Mouse (Mus musculus) MEL (cell line): ENCODE measurements around the gene Nsun6. TPM values are rescaled to one million over a fixed set of nuclear protein-coding genes. Genes with fewer than 3 reads are reported as not detected.

Source experiments
- DNase-seq: peaks from one replicate; pipeline ENCODE4 v3.0.0; 2011; ENCODE audit warnings: low read depth, low spot score
- H3K27ac ChIP-seq: 2 replicates; pipeline ENCODE4 v1.5.1; 2012; ENCODE audit warnings: low read depth, mild to moderate bottlenecking, control low read depth, low read length, moderate library complexity; ENCODE audit not compliant: control insufficient read depth
- H3K27me3 ChIP-seq, 2 experiments: fragments of 150-350 bp in 1 of 2; sonication (generic) in 1 of 2; 2 replicates each; pipeline ENCODE4 v1.6.1; 2012; ENCODE audit warnings: low read length in 2 of 2, mild to moderate bottlenecking in 2 of 2, improper control_type of control experiment in 1 of 2, moderate library complexity in 1 of 2; ENCODE audit not compliant: insufficient read depth in 2 of 2, control insufficient read depth in 1 of 2
- H3K36me3 ChIP-seq, 2 experiments: 2 replicates each; pipeline ENCODE4 v1.6.1; 2012 to 2014; ENCODE audit warnings: low read length in 2 of 2, improper control_type of control experiment in 1 of 2, inconsistent platforms in 1 of 2, mild to moderate bottlenecking in 1 of 2; ENCODE audit not compliant: insufficient read depth in 2 of 2, control insufficient read depth in 1 of 2
- H3K4me1 ChIP-seq, 2 experiments: fragments of 150-350 bp in 1 of 2; sonication (generic) in 1 of 2; 2 replicates each; pipeline ENCODE4 v1.6.1; 2012; ENCODE audit warnings: low read length in 2 of 2, improper control_type of control experiment in 1 of 2, mild to moderate bottlenecking in 1 of 2; ENCODE audit not compliant: insufficient read depth in 2 of 2, control insufficient read depth in 1 of 2
- H3K4me3 ChIP-seq, 2 experiments: fragments of 150-350 bp in 1 of 2; sonication (generic) in 1 of 2; 2 replicates each; pipeline ENCODE4 v1.5.1; 2012; ENCODE audit warnings: low read depth in 2 of 2, low read length in 2 of 2, mild to moderate bottlenecking in 2 of 2, moderate library complexity in 2 of 2, control low read depth in 1 of 2, improper control_type of control experiment in 1 of 2; ENCODE audit not compliant: control insufficient read depth in 1 of 2, insufficient read depth in 1 of 2
- H3K79me2 ChIP-seq: 2 replicates; pipeline ENCODE4 v1.6.1; 2012; ENCODE audit warnings: mild to moderate bottlenecking, low read length, moderate library complexity; ENCODE audit not compliant: control insufficient read depth, poor library complexity, insufficient read depth
- H3K9ac ChIP-seq: 2 replicates; pipeline ENCODE4 v1.6.1; 2012; ENCODE audit warnings: low read depth, mild to moderate bottlenecking, control low read depth, low read length, moderate library complexity; ENCODE audit not compliant: control insufficient read depth, poor library complexity, severe bottlenecking
- H3K9me3 ChIP-seq: fragments of 150-350 bp; sonication (generic); replicated peaks from 2 replicates; pipeline ENCODE4 v1.6.1; 2012; ENCODE audit warnings: mild to moderate bottlenecking, low read length, improper control_type of control experiment, moderate library complexity; ENCODE audit not compliant: insufficient read depth
- BHLHE40 ChIP-seq: IDR thresholded peaks from 2 replicates; pipeline ENCODE4 v1.6.1; 2012; ENCODE audit warnings: low read depth, mild to moderate bottlenecking, inconsistent platforms, low read length, improper control_type of control experiment, borderline replicate concordance
- CHD1 ChIP-seq: IDR thresholded peaks from 2 replicates; pipeline ENCODE4 v1.6.1; 2012; ENCODE audit warnings: low read depth, mild to moderate bottlenecking, inconsistent platforms, low read length, improper control_type of control experiment
- ETS1 ChIP-seq: IDR thresholded peaks from 2 replicates; pipeline ENCODE4 v1.6.1; 2012; ENCODE audit warnings: low read depth, mild to moderate bottlenecking, inconsistent platforms, low read length, improper control_type of control experiment, moderate library complexity
- GABPA ChIP-seq: IDR thresholded peaks from 2 replicates; pipeline ENCODE4 v1.6.1; 2012; ENCODE audit warnings: low read depth, mild to moderate bottlenecking, inconsistent platforms, low read length, improper control_type of control experiment, moderate library complexity
- GATA1 ChIP-seq: IDR thresholded peaks from 2 replicates; pipeline ENCODE4 v1.6.1; 2011; ENCODE audit warnings: low read depth, low read length, improper control_type of control experiment
- HCFC1 ChIP-seq: IDR thresholded peaks from 2 replicates; pipeline ENCODE4 v1.6.1; 2012; ENCODE audit warnings: low read depth, mild to moderate bottlenecking, inconsistent platforms, low read length, improper control_type of control experiment, moderate library complexity
- MAFK ChIP-seq: IDR thresholded peaks from 2 replicates; pipeline ENCODE4 v1.6.1; 2011; ENCODE audit warnings: low read depth, mild to moderate bottlenecking, low read length, improper control_type of control experiment, borderline replicate concordance
- MAX ChIP-seq: IDR thresholded peaks from 2 replicates; pipeline ENCODE4 v1.6.1; 2011; ENCODE audit warnings: low read length, improper control_type of control experiment
- MAZ ChIP-seq: IDR thresholded peaks from 2 replicates; pipeline ENCODE4 v1.6.1; 2012; ENCODE audit warnings: low read depth, mild to moderate bottlenecking, inconsistent platforms, low read length, improper control_type of control experiment
- MEF2A ChIP-seq: IDR thresholded peaks from 2 replicates; pipeline ENCODE4 v1.6.1; 2014; ENCODE audit warnings: low read depth, mild to moderate bottlenecking, inconsistent platforms, low read length, improper control_type of control experiment; ENCODE audit not compliant: poor library complexity, insufficient replicate concordance, severe bottlenecking; ENCODE audit errors: extremely low read depth
- MXI1 ChIP-seq: IDR thresholded peaks from 2 replicates; pipeline ENCODE4 v1.6.1; 2011; ENCODE audit warnings: mild to moderate bottlenecking, low read depth, low read length, improper control_type of control experiment
- MYB ChIP-seq: IDR thresholded peaks from 2 replicates; pipeline ENCODE4 v1.6.1; 2011; ENCODE audit warnings: mild to moderate bottlenecking, low read depth, low read length, improper control_type of control experiment
- MYC ChIP-seq: IDR thresholded peaks from 2 replicates; pipeline ENCODE4 v1.6.1; 2011; ENCODE audit warnings: low read depth, mild to moderate bottlenecking, low read length, improper control_type of control experiment, moderate library complexity
- NELFE ChIP-seq: IDR thresholded peaks from 2 replicates; pipeline ENCODE4 v1.6.1; 2011; ENCODE audit warnings: low read depth, low read length, improper control_type of control experiment
- NRF1 ChIP-seq: IDR thresholded peaks from 2 replicates; pipeline ENCODE4 v1.6.1; 2014; ENCODE audit warnings: low read depth, mild to moderate bottlenecking, inconsistent platforms, low read length, improper control_type of control experiment, moderate library complexity; ENCODE audit not compliant: poor library complexity, insufficient read depth, severe bottlenecking
- POLR2A ChIP-seq, 2 experiments: IDR thresholded peaks; 2 replicates each; pipeline ENCODE4 v1.6.1; 2011 to 2012; ENCODE audit warnings: low read length in 2 of 2, mild to moderate bottlenecking in 2 of 2, control low read depth in 1 of 2, improper control_type of control experiment in 1 of 2, low read depth in 1 of 2, moderate library complexity in 1 of 2; ENCODE audit not compliant: control insufficient read depth in 1 of 2, insufficient read depth in 1 of 2, poor library complexity in 1 of 2
- POLR2AphosphoS2 ChIP-seq: IDR thresholded peaks from 2 replicates; pipeline ENCODE4 v1.6.1; 2011; ENCODE audit warnings: low read length, improper control_type of control experiment
- RAD21 ChIP-seq: IDR thresholded peaks from 2 replicates; pipeline ENCODE4 v1.6.1; 2011; ENCODE audit warnings: mild to moderate bottlenecking, low read depth, low read length, improper control_type of control experiment
- SIN3A ChIP-seq: IDR thresholded peaks from 2 replicates; pipeline ENCODE4 v1.6.1; 2012; ENCODE audit warnings: low read length, improper control_type of control experiment, inconsistent platforms
- SMC3 ChIP-seq: IDR thresholded peaks from 2 replicates; pipeline ENCODE4 v1.6.1; 2011; ENCODE audit warnings: low read depth, low read length, improper control_type of control experiment
- TAL1 ChIP-seq: IDR thresholded peaks from 2 replicates; pipeline ENCODE4 v1.6.1; 2012; ENCODE audit warnings: mild to moderate bottlenecking, inconsistent platforms, low read length, moderate library complexity, mixed read lengths
- TCF12 ChIP-seq: IDR thresholded peaks from 2 replicates; pipeline ENCODE4 v1.6.1; 2014; ENCODE audit warnings: low read depth, mild to moderate bottlenecking, inconsistent platforms, low read length, improper control_type of control experiment, moderate library complexity
- UBTF ChIP-seq: IDR thresholded peaks from 2 replicates; pipeline ENCODE4 v1.6.1; 2012; ENCODE audit warnings: low read depth, mild to moderate bottlenecking, inconsistent platforms, low read length, improper control_type of control experiment, moderate library complexity, borderline replicate concordance; ENCODE audit not compliant: insufficient read depth
- USF2 ChIP-seq, 2 experiments: IDR thresholded peaks; 2 replicates each; pipeline ENCODE4 v1.6.1; 2011 to 2012; ENCODE audit warnings: improper control_type of control experiment in 2 of 2, low read length in 2 of 2, borderline replicate concordance in 1 of 2, inconsistent platforms in 1 of 2, low read depth in 1 of 2, mild to moderate bottlenecking in 1 of 2; ENCODE audit not compliant: insufficient read depth in 1 of 2
- ZC3H11A ChIP-seq: IDR thresholded peaks from 2 replicates; pipeline ENCODE4 v1.6.1; 2012; ENCODE audit warnings: low read depth, mild to moderate bottlenecking, inconsistent platforms, low read length, improper control_type of control experiment
- ZKSCAN1 ChIP-seq: IDR thresholded peaks from 2 replicates; pipeline ENCODE4 v1.6.1; 2012; ENCODE audit warnings: low read depth, mild to moderate bottlenecking, inconsistent platforms, low read length, improper control_type of control experiment, moderate library complexity
- ZMIZ1 ChIP-seq: IDR thresholded peaks from 2 replicates; pipeline ENCODE4 v1.6.1; 2012; ENCODE audit warnings: low read depth, mild to moderate bottlenecking, inconsistent platforms, low read length, improper control_type of control experiment, moderate library complexity
- ZNF384 ChIP-seq: IDR thresholded peaks from 2 replicates; pipeline ENCODE4 v1.6.1; 2012; ENCODE audit warnings: low read depth, mild to moderate bottlenecking, inconsistent platforms, low read length, improper control_type of control experiment
- polyA plus RNA-seq, 2 experiments: library from polyadenylated mRNA; stranded (reverse) in 1 of 2; unstranded in 1 of 2; fragments of >175 nt in 1 of 2; fragments of >200 nt in 1 of 2; gene quantifications; 2 replicates each; pipeline versions ENCODE4 v1.2.1 to v1.2.4; 2012; ENCODE audit warnings: low replicate concordance in 2 of 2, low read depth in 1 of 2; ENCODE audit not compliant: insufficient read length in 2 of 2, insufficient read depth in 1 of 2, missing spikeins in 1 of 2
- total RNA-seq: library from RNA; depleted of rRNA; stranded (reverse); fragments of 300-350 nt; gene quantifications from 2 replicates; pipeline ENCODE4 v1.2.3, GENCODE M21; 2012

Nsun6 gene
- total and polyA plus RNA-seq, 3 experiments = 5.4 to 6.3 TPM; not detected in 1

GRCm38 (mm10) chr2:15054496-15054895 lies 373 bp downstream of the Nsun6 start:
- no peak for DNase-seq

GRCm38 (mm10) chr2:15049117-15049873 lies 5.6 kb downstream of the Nsun6 start, which contains the start of gene Arl5b:
Arl5b (plus strand) TSS chr2:15049395.
- peaks cover 2% of the 10 kb centered on the region in 2 experiments; a peak in 3 of 4 replicates for H3K4me1 ChIP-seq
- peak within 1 kb of the TSS; percentile 93 for H3K9ac ChIP-seq
- peak within 1 kb of the TSS; percentile 84 for H3K27ac ChIP-seq
- no peaks in the 10 kb centered on the region for H3K9me3 ChIP-seq
- peak within 1 kb of the TSS; percentile 92 to 100 for H3K4me3 ChIP-seq
- peaks cover 3% of the 10 kb centered on the region for H3K79me2 ChIP-seq
- no peaks in the 10 kb centered on the region for H3K27me3 ChIP-seq
- peak; percentile 97 for DNase-seq
- peaks cover 0 to 20% of the 10 kb centered on the region in 2 experiments; a peak in 3 of 4 replicates for H3K36me3 ChIP-seq
- TF ChIP-seq SMC3 (no peak), MAX (peak; percentile 52; the same call in 1 of the 2 replicates), MEF2A (no peak), UBTF (no peak), MXI1 (peak; percentile 92), GABPA (no peak), MYB (no peak), ZC3H11A (no peak), MAFK (no peak), ZKSCAN1 (no peak), GATA1 (no peak), CHD1 (no peak), MAZ (no peak), NRF1 (0 out of 2 replicates have a peak, but pooled peaks have one; percentile 8), SIN3A (peak; percentile 94), MYC (peak; percentile 29; the same call in 1 of the 2 replicates), NELFE (peak; percentile 92), ETS1 (peak; percentile 65), BHLHE40 (peak; percentile 63; the same call in 1 of the 2 replicates), TAL1 (no peak), USF2 (IDR thresholded peaks at IDR 0.05; ENCODE audit: borderline replicate concordance in 1 of 2, insufficient read depth in 1 of 2, low read depth in 1 of 2, low read length in 2 of 2) (no peak), POLR2A (IDR thresholded peaks at IDR 0.05; ENCODE audit: control insufficient read depth in 1 of 2, insufficient read depth in 1 of 2, low read depth in 1 of 2, low read length in 2 of 2, poor library complexity in 1 of 2) (peak; percentile 19 to 91; a peak in 2 of 4 replicates), HCFC1 (peak; percentile 87), ZMIZ1 (peak; percentile 90), POLR2AphosphoS2 (peak; percentile 90; the same call in 1 of the 2 replicates), ZNF384 (no peak)

More at GRCm38 (mm10) chr2:15054496-15054895, 373 bp downstream of the Nsun6 start:
- H3K36me3 ChIP-seq = peaks cover 0 to 23% of the 10 kb centered on the region in 2 experiments; a peak in 2 of 4 replicates
- no peaks in the 10 kb centered on the region for H3K27me3 ChIP-seq
- H3K79me2 ChIP-seq = peaks cover 17% of the 10 kb centered on the region
- H3K9me3 ChIP-seq = no peaks in the 10 kb centered on the region
- peak overlapping the region; percentile 65 for H3K27ac ChIP-seq
- peaks cover 2 to 7% of the 10 kb centered on the region in 2 experiments; a peak in 3 of 4 replicates for H3K4me1 ChIP-seq
- peak overlapping the region; percentile 97 for H3K9ac ChIP-seq
- H3K4me3 ChIP-seq = peak overlapping the region; percentile 75 to 98
- no peak for TF ChIP-seq NELFE
- TF ChIP-seq RAD21 = no peak
- TF ChIP-seq TCF12 = no peak
- TF ChIP-seq GABPA = no peak
- TF ChIP-seq MYB = no peak
- TF ChIP-seq TAL1 = no peak
- no peak for TF ChIP-seq NRF1
- TF ChIP-seq BHLHE40 = no peak
